Comparison of ENCODE assay signal across 8 mouse cellular contexts in the genomic region with DNA sequence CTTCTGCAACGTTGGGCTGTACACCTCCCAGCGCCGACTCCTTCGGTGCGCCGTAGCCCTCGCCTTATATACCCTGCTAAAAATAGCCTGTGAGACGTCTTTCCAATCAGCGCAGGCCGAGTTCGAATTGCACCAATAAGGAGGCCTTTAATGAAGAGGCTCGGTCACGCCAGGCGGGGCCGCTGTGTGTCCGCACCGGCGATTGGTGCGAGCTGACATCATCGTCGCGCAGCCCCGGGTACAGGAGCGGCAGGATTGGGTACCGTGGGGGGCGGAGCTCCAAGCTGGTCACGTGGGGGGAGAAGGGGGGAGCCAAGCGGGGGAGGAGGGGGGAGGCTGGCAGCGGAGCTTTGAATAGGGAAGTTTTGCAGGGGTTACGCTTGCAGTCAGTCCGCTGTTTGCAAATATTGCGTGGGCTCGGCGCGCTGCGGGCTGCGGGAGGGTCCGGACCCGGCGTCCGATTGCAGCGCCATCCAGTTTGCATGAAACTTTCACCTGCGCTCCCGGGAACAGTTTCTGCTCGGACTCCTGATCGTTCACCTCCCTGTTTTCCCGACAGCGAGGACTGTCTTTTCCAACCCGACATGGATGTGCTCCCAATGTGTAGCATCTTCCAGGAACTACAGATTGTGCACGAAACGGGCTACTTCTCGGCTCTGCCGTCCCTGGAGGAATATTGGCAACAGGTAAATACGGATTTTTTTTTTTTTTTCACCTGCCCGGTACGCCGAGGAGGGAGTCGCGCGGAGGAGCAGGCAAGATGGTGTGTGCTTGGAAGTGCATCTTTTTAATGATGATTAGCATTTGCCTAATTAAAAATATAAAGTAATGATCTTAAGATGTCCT. TPM values are rescaled to one million over a fixed set of nuclear protein-coding genes. Genes with fewer than 3 reads are reported as not detected.
DNase-seq lines count a peak whose midpoint lies in the region; ATAC-seq and TF ChIP-seq lines count a peak whose summit lies in the region.

Klf6 (plus strand) TSS at position 326 of the 846 bp plus-strand sequence.

- WGBS in forebrain, embryonic 16.5 days, result under 1% methylated on average over 59 of the region's 60 CpGs
- WGBS in lung, embryonic 14.5 days, result under 1% methylated on average over 60 of the region's 60 CpGs
- under 1% methylated on average over 59 of the region's 60 CpGs for WGBS in olfactory bulb, adult 2 months
- under 1% methylated on average over 60 of the region's 60 CpGs for WGBS in thymus, adult 2 months

- H3K36me3 ChIP-seq in G1E (replicated peaks), result peaks cover 21% of the 10 kb centered on the region
- H3K36me3 ChIP-seq in forebrain, embryonic 16.5 days (ENCODE audit: control insufficient read depth, insufficient read depth), result peaks cover 3% of the 10 kb centered on the region; the same call in 1 of the 2 replicates
- H3K36me3 ChIP-seq in lung, embryonic 14.5 days (ENCODE audit: insufficient read depth), result peaks cover 19% of the 10 kb centered on the region
- H3K36me3 ChIP-seq in thymus, adult 2 months (ENCODE audit: control insufficient read depth, insufficient read depth, low read length), result peaks cover 17% of the 10 kb centered on the region

- H3K27ac ChIP-seq in forebrain, embryonic 16.5 days (ENCODE audit: low read length), result peak within 1 kb of the TSS; percentile 99
- peak within 1 kb of the TSS; percentile 99 for H3K27ac ChIP-seq in layer of hippocampus, adult 2 months
- H3K27ac ChIP-seq in lung, embryonic 14.5 days (ENCODE audit: low read depth), result peak within 1 kb of the TSS; percentile 99
- H3K27ac ChIP-seq in olfactory bulb, adult 2 months (ENCODE audit: insufficient read depth, low read depth, low read length), result peak within 1 kb of the TSS; percentile 97
- H3K27ac ChIP-seq in thymus, adult 2 months (ENCODE audit: control insufficient read depth, insufficient read depth, low read length), result peak within 1 kb of the TSS; percentile 83

- no peak for TF ChIP-seq CTCF in G1E (IDR thresholded peaks at IDR 0.05; ENCODE audit: low read depth, low read length)
- no peak for TF ChIP-seq CTCF in layer of hippocampus, adult 2 months (conservative IDR thresholded peaks at IDR 0.05)
- no peak for TF ChIP-seq CTCF in lung, embryonic 14.5 days (IDR thresholded peaks at IDR 0.05; ENCODE audit: low read depth)
- TF ChIP-seq CTCF in olfactory bulb, adult 2 months (IDR thresholded peaks at IDR 0.05; ENCODE audit: insufficient read depth, low read depth, low read length), result no peak
- TF ChIP-seq CTCF in thymus, adult 2 months (IDR thresholded peaks at IDR 0.05; ENCODE audit: borderline replicate concordance, control insufficient read depth, extremely low read depth, insufficient read depth, low read length, poor library complexity), result no peak

- intact Hi-C loops in heart, postnatal 36 days (cut with DNase I), result loop anchor here (2.0 to 5.0 kb wide), 11 partner anchors 149 to 1195 kb away; no protein-coding TSS in a partner anchor

- peak; percentile 99 for DNase-seq in G1E (ENCODE audit: low spot score)
- peak; percentile 98 to 99 for DNase-seq in cerebellum, adult 18-20 months
- peak; percentile 97 for DNase-seq in heart, postnatal 36 days
- peak; percentile 99 to 100 for DNase-seq in layer of hippocampus, adult 2 months (ENCODE audit: low spot score in 2 of 2)
- DNase-seq in lung, embryonic 14.5 days, result peak; percentile 100
- peak; percentile 99 for DNase-seq in thymus, adult 2 months

- H3K9ac ChIP-seq in forebrain, embryonic 16.5 days (replicated peaks; ENCODE audit: low read depth, low read length), result peak within 1 kb of the TSS; percentile 82
- peak within 1 kb of the TSS; percentile 90 for H3K9ac ChIP-seq in lung, embryonic 14.5 days

- peaks cover 3% of the 10 kb centered on the region; the same call in 1 of the 2 replicates for H3K27me3 ChIP-seq in G1E (ENCODE audit: insufficient read depth, low read length)
- H3K27me3 ChIP-seq in forebrain, embryonic 16.5 days (replicated peaks; ENCODE audit: control insufficient read depth, insufficient read depth, low read length), result no peaks in the 10 kb centered on the region
- H3K27me3 ChIP-seq in lung, embryonic 14.5 days (ENCODE audit: insufficient read depth, low read length), result no peaks in the 10 kb centered on the region
- H3K27me3 ChIP-seq in thymus, adult 2 months (ENCODE audit: control insufficient read depth, insufficient read depth, low read length), result no peaks in the 10 kb centered on the region

- ATAC-seq in G1E (ENCODE audit: extremely low read depth, insufficient number of reproducible peaks, low FRiP score, poor library complexity, severe bottlenecking), result peak; percentile 96
- peak; percentile 99 for ATAC-seq in forebrain, embryonic 16.5 days
- ATAC-seq in lung, embryonic 14.5 days (ENCODE audit: insufficient read depth), result peak; percentile 99

- peak within 1 kb of the TSS; percentile 85 for H3K4me3 ChIP-seq in G1E (ENCODE audit: low read depth, low read length)
- H3K4me3 ChIP-seq in forebrain, embryonic 16.5 days (replicated peaks; ENCODE audit: low read length), result peak within 1 kb of the TSS; percentile 69
- peak within 1 kb of the TSS; percentile 99 for H3K4me3 ChIP-seq in layer of hippocampus, adult 2 months
- H3K4me3 ChIP-seq in lung, embryonic 14.5 days (ENCODE audit: low read depth, low read length), result peak within 1 kb of the TSS; percentile 62
- peak within 1 kb of the TSS; percentile 85 for H3K4me3 ChIP-seq in olfactory bulb, adult 2 months (ENCODE audit: insufficient read depth, low read depth, low read length)
- H3K4me3 ChIP-seq in thymus, adult 2 months (ENCODE audit: control insufficient read depth, insufficient read depth, low read length), result peak within 1 kb of the TSS; percentile 75

- peaks cover 46% of the 10 kb centered on the region for H3K4me1 ChIP-seq in G1E (ENCODE audit: insufficient read depth, low read depth, low read length)
- H3K4me1 ChIP-seq in forebrain, embryonic 16.5 days (replicated peaks; ENCODE audit: control insufficient read depth, insufficient read depth, low read length), result peaks cover 21% of the 10 kb centered on the region
- peaks cover 9% of the 10 kb centered on the region; the same call in 1 of the 2 replicates for H3K4me1 ChIP-seq in lung, embryonic 14.5 days (ENCODE audit: insufficient read depth)
- H3K4me1 ChIP-seq in olfactory bulb, adult 2 months (ENCODE audit: control insufficient read depth, insufficient read depth, low read length), result peaks cover 7% of the 10 kb centered on the region; the same call in 1 of the 2 replicates
- H3K4me1 ChIP-seq in thymus, adult 2 months (replicated peaks; ENCODE audit: control insufficient read depth, insufficient read depth, low read length), result peaks cover 11% of the 10 kb centered on the region

- H3K9me3 ChIP-seq in G1E (replicated peaks), result no peaks in the 10 kb centered on the region
- H3K9me3 ChIP-seq in forebrain, embryonic 16.5 days (ENCODE audit: control insufficient read depth, low read length), result no peaks in the 10 kb centered on the region
- H3K9me3 ChIP-seq in lung, embryonic 14.5 days (ENCODE audit: low read depth, low read length), result no peaks in the 10 kb centered on the region

- H3K4me2 ChIP-seq in forebrain, embryonic 16.5 days (ENCODE audit: low read length), result peak within 1 kb of the TSS; percentile 83
- peak within 1 kb of the TSS; percentile 80 for H3K4me2 ChIP-seq in lung, embryonic 14.5 days

- TF ChIP-seq POLR2A in olfactory bulb, adult 2 months (IDR thresholded peaks at IDR 0.05; ENCODE audit: insufficient read depth, low read depth, low read length), result peak; percentile 99; the same call in 1 of the 2 replicates
- TF ChIP-seq POLR2A in thymus, adult 2 months (IDR thresholded peaks at IDR 0.05; ENCODE audit: control insufficient read depth, extremely low read depth, insufficient read depth, low read length, poor library complexity), result peak; percentile 100

RNA-seq across cellular contexts. Expression of gene Klf6, which starts in this region (rescaled TPM):
- total RNA-seq in G1E (2014; fragmentation: Nextera tagmentation), result 90.9 and 104 TPM in 2 replicates
- total RNA-seq in G1E (2017), result 88.2 and 101 TPM in 2 replicates
- 25.3 and 26.3 TPM in 2 replicates for polyA plus RNA-seq in G1E (2012)
- 87.2 and 91.3 TPM in 2 replicates for polyA plus RNA-seq in forebrain, embryonic 16.5 days (2015; fragmentation: Nextera tagmentation; extraction: Ambion mirVana)
- 10 to 100 TPM; 52.0 to 65.6 TPM for total RNA-seq in heart, postnatal 36 days (2021)
- 10 to 100 TPM; 25.0 to 27.3 TPM for total RNA-seq in layer of hippocampus, adult 2 months (2021)
- 57.2 and 59.6 TPM in 2 replicates for polyA plus RNA-seq in lung, embryonic 14.5 days (2014; fragmentation: Nextera tagmentation; extraction: Ambion mirVana)
- polyA plus RNA-seq in olfactory bulb, adult 2 months (2012; ENCODE audit: insufficient read depth, insufficient read length, low replicate concordance, missing spikeins), result not detected in 2 replicates
- 21.8 and 23.0 TPM in 2 replicates for polyA plus RNA-seq in thymus, adult 2 months (2012; rRNA removed)

Comparison
In these comparisons a context has a peak if more than half of its experiments do, and no peak if none do; other contexts are left out.
1. Peak in every context shown above with its lines: DNase-seq, ATAC-seq, H3K4me3 ChIP-seq and H3K27ac ChIP-seq.